Mouse (Mus musculus): ENCODE results near the gene Dync1i2. TPM values are rescaled to one million over a fixed set of nuclear protein-coding genes. Genes with fewer than 3 reads are reported as not detected.

The Dync1i2 gene
- total and polyA plus RNA-seq, 2 experiments from 2014 or later: 149 to 205 TPM

DNA sequence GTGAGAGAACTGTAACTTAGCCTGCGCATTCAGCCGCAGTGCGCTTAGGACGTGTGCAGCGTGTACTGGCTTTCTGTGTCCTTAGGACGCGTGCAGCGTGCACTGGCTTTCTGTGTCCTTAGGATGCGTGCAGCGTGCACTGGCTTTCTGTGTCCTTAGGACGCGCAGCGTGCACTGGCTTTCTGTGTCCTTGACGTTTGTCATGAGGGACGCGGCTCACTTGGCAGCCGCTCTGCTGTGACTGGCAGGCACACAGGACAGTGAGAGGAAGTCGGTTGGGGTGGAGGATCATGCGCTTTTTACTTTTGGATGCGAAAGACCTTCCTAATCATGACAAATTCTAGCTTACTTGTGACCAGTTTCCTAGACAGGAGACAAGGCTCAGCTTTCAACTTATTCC is 53.1 kb downstream of the Dync1i2 start:
- Histone ChIP-seq H3K9ac (replicated peaks; ENCODE audit: low read length, poor library complexity, severe bottlenecking) (no peak overlapping the region), H3K27me3 (ENCODE audit: insufficient read depth, low read length) (no peaks in the 10 kb centered on the region), H3K27ac (ENCODE audit: low read depth, low read length) (no peak overlapping the region), H3K4me3 (ENCODE audit: low read depth, low read length) (no peak overlapping the region), H3K36me3 (ENCODE audit: insufficient read depth, low read length) (peaks cover 35% of the 10 kb centered on the region), H3K9me3 (ENCODE audit: low read length) (no peaks in the 10 kb centered on the region), H3K4me2 (ENCODE audit: low read depth, low read length, poor library complexity, severe bottlenecking) (no peak overlapping the region), H3K4me1 (ENCODE audit: insufficient read depth, low read length) (no peaks in the 10 kb centered on the region)
- DNase-seq (ENCODE audit: low spot score) (no peak), ATAC-seq (ENCODE audit: low FRiP score) (no peak)
- TF ChIP-seq CTCF (IDR thresholded peaks at IDR 0.05): no peak
- WGBS: 91% methylated on average over 20 of the region's 20 CpGs

DNA sequence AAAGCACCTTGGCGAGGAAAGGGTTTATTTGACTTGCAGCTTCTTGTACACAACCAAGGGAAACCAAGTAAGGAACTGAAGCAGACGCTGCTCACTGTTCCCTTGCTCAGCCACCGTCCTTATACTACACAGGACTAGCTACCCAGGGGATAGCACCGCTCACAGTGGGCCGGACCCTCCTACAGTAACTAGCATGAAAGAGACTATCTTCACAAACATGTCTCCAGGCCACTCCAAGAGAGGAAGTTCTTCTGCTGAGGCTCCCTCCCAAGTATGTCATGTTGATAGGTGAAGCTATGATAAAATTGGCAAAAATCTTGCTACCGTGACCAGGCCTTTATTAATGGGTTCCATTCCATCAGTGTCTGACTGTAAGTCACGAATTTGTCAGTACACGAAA is 57.2 kb downstream of the Dync1i2 start:
- WGBS: 95% methylated on average over 8 of the region's 8 CpGs
- no peaks in the 10 kb centered on the region for H3K4me1 ChIP-seq (ENCODE audit: insufficient read depth, low read length)
- H3K27ac ChIP-seq (ENCODE audit: low read depth, low read length): no peak overlapping the region
- no peaks in the 10 kb centered on the region for H3K27me3 ChIP-seq (ENCODE audit: insufficient read depth, low read length)
- ATAC-seq (ENCODE audit: low FRiP score): no peak
- H3K4me2 ChIP-seq (ENCODE audit: low read depth, low read length, poor library complexity, severe bottlenecking): no peak overlapping the region
- H3K36me3 ChIP-seq (ENCODE audit: insufficient read depth, low read length): peaks cover 20% of the 10 kb centered on the region
- H3K9ac ChIP-seq (replicated peaks; ENCODE audit: low read length, poor library complexity, severe bottlenecking): no peak overlapping the region
- H3K9me3 ChIP-seq (ENCODE audit: low read length): no peaks in the 10 kb centered on the region
- DNase-seq (ENCODE audit: low spot score): no peak
- TF ChIP-seq CTCF (IDR thresholded peaks at IDR 0.05): no peak
- H3K4me3 ChIP-seq (ENCODE audit: low read depth, low read length): no peak overlapping the region

DNA sequence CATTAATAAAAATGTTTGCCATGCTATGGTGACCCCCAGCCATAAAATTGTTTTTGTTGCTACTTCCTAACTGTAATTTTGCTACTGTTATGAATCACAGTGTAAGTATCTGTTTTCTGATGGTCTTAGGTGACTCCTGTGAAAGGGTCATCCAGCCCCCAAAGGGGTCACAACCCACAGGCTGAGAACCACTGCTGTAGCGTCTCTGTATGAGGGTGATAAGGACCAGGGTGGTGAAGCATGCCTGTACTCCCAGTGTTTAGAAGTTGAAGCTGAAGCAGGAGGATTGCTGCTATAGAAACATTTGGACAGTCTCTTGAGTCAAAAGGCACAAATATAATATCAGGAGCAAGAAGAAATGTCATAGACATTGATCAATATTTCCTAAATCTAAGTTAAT is 57.8 kb downstream of the Dync1i2 start:
- Histone ChIP-seq H3K4me3 (ENCODE audit: low read depth, low read length) (no peak overlapping the region), H3K9me3 (ENCODE audit: low read length) (no peaks in the 10 kb centered on the region), H3K36me3 (ENCODE audit: insufficient read depth, low read length) (peaks cover 13% of the 10 kb centered on the region), H3K9ac (replicated peaks; ENCODE audit: low read length, poor library complexity, severe bottlenecking) (no peak overlapping the region), H3K4me2 (ENCODE audit: low read depth, low read length, poor library complexity, severe bottlenecking) (no peak overlapping the region), H3K27me3 (ENCODE audit: insufficient read depth, low read length) (no peaks in the 10 kb centered on the region), H3K4me1 (ENCODE audit: insufficient read depth, low read length) (no peaks in the 10 kb centered on the region), H3K27ac (ENCODE audit: low read depth, low read length) (no peak overlapping the region)
- no peak for ATAC-seq (ENCODE audit: low FRiP score)
- DNase-seq (ENCODE audit: low spot score): no peak
- no peak for TF ChIP-seq CTCF (IDR thresholded peaks at IDR 0.05)
- WGBS: 84% methylated on average over 1 of the region's 1 CpGs

DNA sequence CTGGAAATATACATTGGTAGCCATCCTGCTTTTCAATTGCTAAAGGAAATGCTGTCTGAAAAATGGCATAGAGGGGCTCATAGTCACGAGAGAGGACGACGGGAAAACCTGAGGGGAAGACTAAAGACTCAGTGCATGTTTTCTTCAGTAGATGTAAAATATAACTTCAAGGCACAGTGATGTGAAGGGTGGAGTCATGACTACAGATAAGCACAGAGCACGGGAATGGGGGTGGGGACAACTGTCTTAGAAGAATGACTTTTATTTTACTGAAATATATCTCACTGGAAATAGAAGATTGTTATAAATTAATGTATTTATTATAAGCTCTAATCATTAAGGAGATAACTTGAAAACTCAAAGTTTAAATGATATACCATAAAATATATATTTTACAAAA is 58.6 kb downstream of the Dync1i2 start:
- ATAC-seq (ENCODE audit: low FRiP score): no peak

DNA sequence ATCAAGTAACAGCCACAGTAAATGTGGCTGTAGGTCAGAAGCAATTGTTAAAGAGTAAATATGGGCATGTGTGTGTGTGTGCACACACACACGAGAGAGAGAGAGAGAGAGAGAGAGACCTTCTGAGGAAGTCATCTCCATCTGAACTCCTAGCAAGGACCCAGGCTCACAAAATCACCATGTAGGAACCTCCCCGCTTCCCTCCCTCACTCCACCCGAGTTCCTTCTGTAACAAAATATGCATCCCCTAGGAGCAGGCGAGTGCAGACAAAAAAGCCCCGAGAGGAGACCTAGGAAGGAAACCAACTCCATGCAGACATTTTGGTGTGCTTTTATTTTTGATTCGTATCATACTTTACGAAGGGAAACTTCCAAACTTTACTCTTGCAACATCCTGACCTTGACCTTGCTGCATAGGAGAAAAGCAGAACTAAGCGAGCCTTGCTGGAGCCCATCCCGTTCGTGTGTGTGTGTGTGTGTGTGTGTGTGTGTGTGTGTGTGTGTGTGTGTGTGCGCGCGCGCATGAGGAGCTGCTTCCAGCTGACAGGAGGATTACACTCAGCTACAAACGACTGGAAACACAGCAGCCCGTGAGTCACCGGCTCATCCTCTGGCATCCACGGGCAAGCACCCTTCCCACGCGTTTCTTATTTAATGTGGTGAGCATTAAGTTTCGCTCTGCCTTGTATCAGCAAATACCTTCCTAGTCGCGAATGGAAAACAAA is 62.6 kb downstream of the Dync1i2 start:
- Histone ChIP-seq H3K9me3 (ENCODE audit: low read length) (no peaks in the 10 kb centered on the region), H3K9ac (replicated peaks; ENCODE audit: low read length, poor library complexity, severe bottlenecking) (no peak overlapping the region), H3K27me3 (ENCODE audit: insufficient read depth, low read length) (no peaks in the 10 kb centered on the region), H3K36me3 (ENCODE audit: insufficient read depth, low read length) (peaks cover 30% of the 10 kb centered on the region; the same call in 1 of the 2 replicates), H3K4me2 (ENCODE audit: low read depth, low read length, poor library complexity, severe bottlenecking) (no peak overlapping the region), H3K4me1 (ENCODE audit: insufficient read depth, low read length) (no peaks in the 10 kb centered on the region), H3K27ac (ENCODE audit: low read depth, low read length) (no peak overlapping the region), H3K4me3 (ENCODE audit: low read depth, low read length) (no peak overlapping the region)
- DNase-seq (ENCODE audit: low spot score) (no peak), ATAC-seq (ENCODE audit: low FRiP score) (no peak)
- WGBS: 67% methylated on average over 23 of the region's 23 CpGs
- TF ChIP-seq CTCF (IDR thresholded peaks at IDR 0.05): no peak

More for the DNA sequence above, 58.6 kb downstream of the Dync1i2 start:
- no peak for DNase-seq (ENCODE audit: low spot score)
- Histone ChIP-seq H3K9ac (replicated peaks; ENCODE audit: low read length, poor library complexity, severe bottlenecking) (no peak overlapping the region), H3K9me3 (ENCODE audit: low read length) (no peaks in the 10 kb centered on the region), H3K36me3 (ENCODE audit: insufficient read depth, low read length) (peaks cover 15% of the 10 kb centered on the region), H3K4me1 (ENCODE audit: insufficient read depth, low read length) (no peaks in the 10 kb centered on the region), H3K4me3 (ENCODE audit: low read depth, low read length) (no peak overlapping the region), H3K4me2 (ENCODE audit: low read depth, low read length, poor library complexity, severe bottlenecking) (no peak overlapping the region), H3K27me3 (ENCODE audit: insufficient read depth, low read length) (no peaks in the 10 kb centered on the region), H3K27ac (ENCODE audit: low read depth, low read length) (no peak overlapping the region)
- no peak for TF ChIP-seq CTCF (IDR thresholded peaks at IDR 0.05)
- WGBS: 78% methylated on average over 4 of the region's 4 CpGs

DNA sequence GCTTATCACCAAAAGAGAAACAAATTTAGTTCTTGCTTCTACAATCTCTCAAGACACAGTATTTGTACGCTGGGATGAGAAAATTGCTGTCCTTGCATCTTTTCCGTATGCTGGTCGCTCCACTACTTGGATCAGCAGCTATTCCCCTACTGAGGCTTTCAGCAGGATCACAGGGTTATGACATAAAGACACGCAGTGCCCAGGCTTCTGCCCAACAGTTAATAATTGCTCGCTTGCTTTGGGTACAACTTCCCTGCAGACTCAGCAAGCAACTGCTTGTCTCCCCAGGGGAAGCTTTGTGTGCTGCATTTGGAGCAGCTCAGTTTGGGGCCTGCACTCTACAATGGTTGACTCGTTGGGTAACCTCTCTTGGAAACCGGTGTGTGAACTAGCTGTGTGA is 64.2 kb downstream of the Dync1i2 start:
- no peak for DNase-seq (ENCODE audit: low spot score)
- 75% methylated on average over 7 of the region's 7 CpGs for WGBS

More for the DNA sequence above, 64.2 kb downstream of the Dync1i2 start:
- Histone ChIP-seq H3K4me3 (ENCODE audit: low read depth, low read length) (no peak overlapping the region), H3K27me3 (ENCODE audit: insufficient read depth, low read length) (no peaks in the 10 kb centered on the region), H3K36me3 (ENCODE audit: insufficient read depth, low read length) (peaks cover 30% of the 10 kb centered on the region; the same call in 1 of the 2 replicates), H3K4me2 (ENCODE audit: low read depth, low read length, poor library complexity, severe bottlenecking) (no peak overlapping the region), H3K9me3 (ENCODE audit: low read length) (no peaks in the 10 kb centered on the region), H3K9ac (replicated peaks; ENCODE audit: low read length, poor library complexity, severe bottlenecking) (no peak overlapping the region), H3K27ac (ENCODE audit: low read depth, low read length) (no peak overlapping the region), H3K4me1 (ENCODE audit: insufficient read depth, low read length) (no peaks in the 10 kb centered on the region)
- TF ChIP-seq CTCF (IDR thresholded peaks at IDR 0.05): no peak
- no peak for ATAC-seq (ENCODE audit: low FRiP score)
